Mouse (Mus musculus) kidney, embryonic 16.5 days (tissue): ENCODE results near the gene Tmem39a. TPM values are rescaled to one million over a fixed set of nuclear protein-coding genes. Genes with fewer than 3 reads are reported as not detected.

Source experiments
- polyA plus RNA-seq: library from polyadenylated mRNA; unstranded; fragments of >200 nt; fragmentation: Nextera tagmentation; extraction: Ambion mirVana; gene quantifications from 2 replicates; pipeline ENCODE4 v1.2.1, GENCODE M21; 2015

Tmem39a gene
- polyA plus RNA-seq, 1 experiment from 2014 or later = 139 TPM

Other genes starting within 250 kb of the Tmem39a start
- 0.08 and 0.26 TPM in 2 replicates for gene Maats1, start 216.6 kb upstream of the Tmem39a start, polyA plus RNA-seq
- 147 and 149 TPM in 2 replicates for gene Cox17, start 211.7 kb upstream of the Tmem39a start, polyA plus RNA-seq
- not detected in 2 replicates for gene Gm21987, start 211.7 kb upstream of the Tmem39a start, polyA plus RNA-seq
- gene Popdc2, start 196.5 kb upstream of the Tmem39a start, polyA plus RNA-seq = 0.54 and 6.7 TPM in 2 replicates
- 9.4 and 10.0 TPM in 2 replicates for gene Pla1a, start 125.6 kb upstream of the Tmem39a start, polyA plus RNA-seq
- 94.3 and 102 TPM in 2 replicates for gene Adprh, start 106.0 kb upstream of the Tmem39a start, polyA plus RNA-seq
- gene Cd80, start 103.1 kb upstream of the Tmem39a start, polyA plus RNA-seq = 0.32 and 0.41 TPM in 2 replicates
- 29.7 and 34.4 TPM in 2 replicates for gene Timmdc1, start 36.0 kb upstream of the Tmem39a start, polyA plus RNA-seq
- gene Poglut1, start 8.4 kb upstream of the Tmem39a start, polyA plus RNA-seq = 62.2 and 62.9 TPM in 2 replicates
- 10.8 and 13.3 TPM in 2 replicates for gene Arhgap31, start 154.6 kb downstream of the Tmem39a start, polyA plus RNA-seq
- 32.7 and 34.5 TPM in 2 replicates for gene B4galt4, start 183.6 kb downstream of the Tmem39a start, polyA plus RNA-seq
- gene Upk1b, start 241.6 kb downstream of the Tmem39a start, polyA plus RNA-seq = 11.4 and 22.5 TPM in 2 replicates